Mouse (Mus musculus) spleen, adult 2 months (tissue): ENCODE results near the gene Olfr1225.

Experiments used
- CTCF ChIP-seq: fragments of 200-500 bp; IDR thresholded peaks from 2 replicates; pipeline ENCODE4 v1.5.1; 2011; ENCODE audit warnings: mild to moderate bottlenecking, inconsistent platforms; ENCODE audit not compliant: insufficient read depth, insufficient read length, insufficient replicate concordance; ENCODE audit errors: extremely low read depth
- POLR2A ChIP-seq: fragments of 200-500 bp; IDR thresholded peaks from 2 replicates; pipeline ENCODE4 v1.6.1; 2011; ENCODE audit warnings: low read depth, low read length, inconsistent platforms

- TF ChIP-seq CTCF (no peak), POLR2A (no peak)
These were observed 41.5 kb downstream of the Olfr1225 start, which contains the start of gene Olfr1222 for GRCm38 (mm10) chr2:89132954-89133353.
